Mouse (Mus musculus) myocyte (in vitro differentiated cells): ENCODE measurements around the gene Kif26b.

ENCODE experiments used
- CEBPB ChIP-seq: IDR thresholded peaks from 2 replicates; pipeline ENCODE4 v1.6.1; 2011; ENCODE audit warnings: mild to moderate bottlenecking, moderate library complexity; ENCODE audit not compliant: poor library complexity, insufficient read depth, severe bottlenecking
- E2F4 ChIP-seq: IDR thresholded peaks from one replicate; pipeline ENCODE4 v1.6.1; 2011; ENCODE audit warnings: mild to moderate bottlenecking, control low read depth, moderate library complexity; ENCODE audit not compliant: insufficient read depth
- POLR2A ChIP-seq: IDR thresholded peaks from one replicate; pipeline ENCODE4 v1.6.1; 2011; ENCODE audit warnings: low read depth, mild to moderate bottlenecking, control low read depth, moderate library complexity; ENCODE audit not compliant: insufficient read length
- POLR2AphosphoS2 ChIP-seq: IDR thresholded peaks from one replicate; pipeline ENCODE4 v1.6.1; 2011; ENCODE audit warnings: low read depth, control low read depth; ENCODE audit not compliant: insufficient read length

GRCm38 (mm10) chr1:178677630-178678221 is 148.8 kb downstream of the Kif26b start:
- TF ChIP-seq POLR2A (no peak), CEBPB (no peak), POLR2AphosphoS2 (no peak), E2F4 (no peak)
